Mouse (Mus musculus): ENCODE data around the gene Nudt22. TPM values are rescaled to one million over a fixed set of nuclear protein-coding genes. Genes with fewer than 3 reads are reported as not detected.

The Nudt22 gene
- total RNA-seq (2017): 3.3 and 6.1 TPM in 2 replicates

GRCm38 (mm10) chr19:6996006-6996405, at the start of gene Nudt22, which contains the start of gene Trpt1:
Gene Nudt22 (minus strand): TSS chr19:6996117.
Gene Trpt1 (plus strand): TSS chr19:6996131.
- peak; percentile 59 for ATAC-seq (replicated peaks; ENCODE audit: low read depth, poor library complexity, severe bottlenecking)

- ATAC-seq (replicated peaks; ENCODE audit: low read depth, poor library complexity, severe bottlenecking): no peak
Measured at GRCm38 (mm10) chr19:7044706-7045105, 48.8 kb upstream of the Nudt22 start.

GRCm38 (mm10) chr19:7044279-7044678, 48.4 kb upstream of the Nudt22 start:
- ATAC-seq (replicated peaks; ENCODE audit: low read depth, poor library complexity, severe bottlenecking): no peak

GRCm38 (mm10) chr19:7041171-7041570, 45.3 kb upstream of the Nudt22 start:
- no peak for ATAC-seq (replicated peaks; ENCODE audit: low read depth, poor library complexity, severe bottlenecking)

GRCm38 (mm10) chr19:7040637-7041130, 44.8 kb upstream of the Nudt22 start:
- ATAC-seq (replicated peaks; ENCODE audit: low read depth, poor library complexity, severe bottlenecking): no peak

GRCm38 (mm10) chr19:7039841-7040636, 44.1 kb upstream of the Nudt22 start, which contains the start of gene Stip1:
Gene Stip1 (minus strand): TSS chr19:7039967.
- peak; percentile 96 for ATAC-seq (replicated peaks; ENCODE audit: low read depth, poor library complexity, severe bottlenecking)

GRCm38 (mm10) chr19:7039088-7039720, 43.3 kb upstream of the Nudt22 start:
- ATAC-seq (replicated peaks; ENCODE audit: low read depth, poor library complexity, severe bottlenecking): no peak

- no peak for ATAC-seq (replicated peaks; ENCODE audit: low read depth, poor library complexity, severe bottlenecking)
Measured at GRCm38 (mm10) chr19:7034006-7034405, 38.1 kb upstream of the Nudt22 start.

GRCm38 (mm10) chr19:7029531-7029930, 33.6 kb upstream of the Nudt22 start:
- no peak for ATAC-seq (replicated peaks; ENCODE audit: low read depth, poor library complexity, severe bottlenecking)

GRCm38 (mm10) chr19:7020224-7020641, 24.3 kb upstream of the Nudt22 start:
- ATAC-seq (replicated peaks; ENCODE audit: low read depth, poor library complexity, severe bottlenecking): peak; percentile 50

- ATAC-seq (replicated peaks; ENCODE audit: low read depth, poor library complexity, severe bottlenecking): peak; percentile 74
Measured at GRCm38 (mm10) chr19:7019191-7019590, 23.3 kb upstream of the Nudt22 start, which contains the start of gene Fermt3. Gene Fermt3 (minus strand): TSS chr19:7019469.

GRCm38 (mm10) chr19:7018546-7018945, 22.6 kb upstream of the Nudt22 start:
- no peak for ATAC-seq (replicated peaks; ENCODE audit: low read depth, poor library complexity, severe bottlenecking)

- peak; percentile 68 for ATAC-seq (replicated peaks; ENCODE audit: low read depth, poor library complexity, severe bottlenecking)
Measured at GRCm38 (mm10) chr19:7017541-7018457, 21.9 kb upstream of the Nudt22 start.

- no peak for ATAC-seq (replicated peaks; ENCODE audit: low read depth, poor library complexity, severe bottlenecking)
Measured at GRCm38 (mm10) chr19:7014481-7015135, 18.7 kb upstream of the Nudt22 start.

- ATAC-seq (replicated peaks; ENCODE audit: low read depth, poor library complexity, severe bottlenecking): no peak
Measured at GRCm38 (mm10) chr19:7013984-7014383, 18.1 kb upstream of the Nudt22 start.

GRCm38 (mm10) chr19:7012426-7012825, 16.5 kb upstream of the Nudt22 start:
- ATAC-seq (replicated peaks; ENCODE audit: low read depth, poor library complexity, severe bottlenecking): no peak

GRCm38 (mm10) chr19:7006892-7007593, 11.1 kb upstream of the Nudt22 start:
- ATAC-seq (replicated peaks; ENCODE audit: low read depth, poor library complexity, severe bottlenecking): no peak

GRCm38 (mm10) chr19:6999360-7000063, 3.6 kb upstream of the Nudt22 start:
- no peak for ATAC-seq (replicated peaks; ENCODE audit: low read depth, poor library complexity, severe bottlenecking)
